Mouse (Mus musculus) erythroblast, embryonic 14.5 days (primary cell): ENCODE measurements around the gene Snu13.

Experiments
- GATA1 ChIP-seq: IDR thresholded peaks from 2 replicates; pipeline ENCODE4 v1.6.1; 2012; ENCODE audit warnings: low read length, inconsistent platforms, mixed read lengths
- TAL1 ChIP-seq: IDR thresholded peaks from 3 replicates; pipeline ENCODE4 v1.6.1; 2012; ENCODE audit warnings: low read length, inconsistent platforms, mixed read lengths

DNA sequence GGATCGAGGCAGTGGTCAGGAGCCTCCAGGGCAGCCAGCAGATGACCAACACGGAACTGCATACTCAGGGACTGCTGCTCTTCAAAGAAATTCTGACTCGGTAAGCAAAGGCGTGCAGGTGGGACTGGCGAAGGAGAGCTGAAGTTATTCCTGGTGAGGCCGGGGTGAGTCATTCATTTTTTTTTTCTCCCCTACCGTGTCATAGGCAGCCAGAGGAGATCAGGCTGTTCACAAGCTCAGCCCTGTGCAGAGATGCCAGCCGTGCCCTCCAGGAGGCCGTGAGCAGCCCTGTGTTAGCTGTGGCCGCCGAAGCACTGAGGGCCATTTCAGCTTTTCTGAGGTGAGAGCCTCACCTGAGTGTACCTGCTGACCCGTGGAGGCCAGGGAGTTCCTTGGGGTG, 38.7 kb upstream of the Snu13 start:
- TF ChIP-seq TAL1: no peak
- TF ChIP-seq GATA1: no peak
